In genomic region chr6:86823824-86824223, GRCm38 (mm10) we compare ENCODE assay signal across 10 mouse cellular contexts. TPM values are rescaled to one million over a fixed set of nuclear protein-coding genes. Genes with fewer than 3 reads are reported as not detected.
DNase-seq lines count a peak whose midpoint lies in the region; ATAC-seq and TF ChIP-seq lines count a peak whose summit lies in the region.
"Had no signal": no experiment of that assay in that cellular context is flagged by ENCODE, and none has a peak within 500 bp of the region (broad histone marks: within the 10 kb centered on the region; RNA-seq: fewer than 3 reads in every experiment).

No protein-coding gene starts in this region.

- no peak for TF ChIP-seq POLR2A in kidney, adult 2 months (IDR thresholded peaks at IDR 0.05; ENCODE audit: low read depth, low read length)

- no peak for ATAC-seq in kidney, embryonic 15.5 days (replicated peaks; ENCODE audit: low FRiP score)
- ATAC-seq in inflammation-experienced regulatory T-cells, adult 6 months: no peak
- no peak for ATAC-seq in midbrain, embryonic 16.5 days

- peaks cover 17% of the 10 kb centered on the region for H3K4me1 ChIP-seq in kidney, embryonic 15.5 days
- H3K4me1 ChIP-seq in kidney, adult 2 months (ENCODE audit: control insufficient read depth, insufficient read depth, low read length): peaks cover 5% of the 10 kb centered on the region; the same call in 1 of the 2 replicates
- H3K4me1 ChIP-seq in midbrain, embryonic 16.5 days (ENCODE audit: control insufficient read depth, insufficient read depth, low read length): no peaks in the 10 kb centered on the region; the same call in 1 of the 2 replicates

- no peaks in the 10 kb centered on the region for H3K9me3 ChIP-seq in kidney, embryonic 15.5 days (replicated peaks)
- H3K9me3 ChIP-seq in midbrain, embryonic 16.5 days (replicated peaks; ENCODE audit: control insufficient read depth, low read length, poor library complexity, severe bottlenecking): no peaks in the 10 kb centered on the region
- H3K9me3 ChIP-seq: G1E; limb, embryonic 12.5 days had no signal

- no peaks in the 10 kb centered on the region for H3K36me3 ChIP-seq in kidney, embryonic 15.5 days
- H3K36me3 ChIP-seq in kidney, adult 2 months (ENCODE audit: control insufficient read depth, insufficient read depth, low read length): no peaks in the 10 kb centered on the region
- H3K36me3 ChIP-seq in midbrain, embryonic 16.5 days (ENCODE audit: control insufficient read depth, insufficient read depth, low read length): no peaks in the 10 kb centered on the region
- H3K36me3 ChIP-seq: G1E; limb, embryonic 12.5 days had no signal

- peak; percentile 45 for DNase-seq in kidney, adult 11 months
- peak; percentile 50 for DNase-seq in cerebellum, adult 9-11 months
- peak; percentile 68 for DNase-seq in kidney, adult 2 months
- DNase-seq in naive thymus-derived CD4-positive, alpha-beta T cell, adult 2 months (ENCODE audit: low read depth): peak; percentile 42
- DNase-seq in left cerebral cortex, adult 9 months (ENCODE audit: low spot score in 2 of 2): no peak

- H3K9ac ChIP-seq in kidney, embryonic 15.5 days: no peak overlapping the region
- H3K9ac ChIP-seq in midbrain, embryonic 16.5 days (ENCODE audit: low read depth, low read length): no peak overlapping the region
- H3K9ac ChIP-seq: limb, embryonic 12.5 days had no signal

- no peak overlapping the region for H3K27ac ChIP-seq in kidney, embryonic 15.5 days
- no peak overlapping the region for H3K27ac ChIP-seq in kidney, adult 2 months (ENCODE audit: insufficient read depth, low read depth, low read length)
- H3K27ac ChIP-seq in midbrain, embryonic 16.5 days (ENCODE audit: low read length): no peak overlapping the region
- H3K27ac ChIP-seq: limb, embryonic 12.5 days had no signal

- H3K4me3 ChIP-seq in kidney, embryonic 15.5 days (replicated peaks): no peak overlapping the region
- H3K4me3 ChIP-seq in kidney, adult 2 months (ENCODE audit: insufficient read depth, low read depth, low read length): no peak overlapping the region
- H3K4me3 ChIP-seq in midbrain, embryonic 16.5 days (ENCODE audit: low read depth, low read length): no peak overlapping the region
- H3K4me3 ChIP-seq: limb, embryonic 12.5 days had no signal

- H3K4me2 ChIP-seq in kidney, embryonic 15.5 days: no peak overlapping the region
- no peak overlapping the region for H3K4me2 ChIP-seq in midbrain, embryonic 16.5 days (ENCODE audit: low read length)

- TF ChIP-seq CTCF in kidney, adult 2 months (conservative IDR thresholded peaks at IDR 0.05; ENCODE audit: insufficient read depth, insufficient read length, low read depth, low read length): no peak

- H3K27me3 ChIP-seq in kidney, embryonic 15.5 days: no peaks in the 10 kb centered on the region
- no peaks in the 10 kb centered on the region for H3K27me3 ChIP-seq in kidney, adult 2 months (replicated peaks; ENCODE audit: control insufficient read depth, insufficient read depth, low read length)
- H3K27me3 ChIP-seq in midbrain, embryonic 16.5 days (ENCODE audit: control insufficient read depth, insufficient read depth, low read depth, low read length): no peaks in the 10 kb centered on the region

- WGBS in kidney, embryonic 15.5 days: 43% methylated on average over 10 of the region's 10 CpGs
- WGBS in kidney, adult 2 months: 48% methylated on average over 10 of the region's 10 CpGs
- 43% methylated on average over 10 of the region's 10 CpGs for WGBS in midbrain, embryonic 16.5 days

RNA-seq across cellular contexts. Expression of gene Aak1, which starts 25.5 kb away (rescaled TPM):
- polyA plus RNA-seq in kidney, embryonic 15.5 days (2015; fragmentation: Nextera tagmentation; extraction: Ambion mirVana): 12.1 and 13.5 TPM in 2 replicates
- polyA plus RNA-seq in kidney, adult 2 months (2012; rRNA removed): 28.9 and 30.6 TPM in 2 replicates
- polyA plus RNA-seq in inflammation-experienced regulatory T-cells, adult 6 months (2017; shearing (Covaris generic)): 10 to 100 TPM; 23.9 to 27.8 (median 24.9) TPM
- polyA plus RNA-seq in midbrain, embryonic 16.5 days (2015; fragmentation: Nextera tagmentation; extraction: Ambion mirVana): 44.6 and 47.8 TPM in 2 replicates

RNA-seq across cellular contexts. Expression of gene Anxa4, which starts 30.4 kb away (rescaled TPM):
- polyA plus RNA-seq in kidney, embryonic 15.5 days (2015; fragmentation: Nextera tagmentation; extraction: Ambion mirVana): 40.0 and 43.8 TPM in 2 replicates
- polyA plus RNA-seq in kidney, adult 2 months (2012; rRNA removed): 57.2 and 68.8 TPM in 2 replicates
- polyA plus RNA-seq in inflammation-experienced regulatory T-cells, adult 6 months (2017; shearing (Covaris generic)): 10 to 100 TPM; 15.8 to 42.3 (median 20.4) TPM
- 4.6 TPM in 2 replicates for polyA plus RNA-seq in midbrain, embryonic 16.5 days (2015; fragmentation: Nextera tagmentation; extraction: Ambion mirVana)

Comparison
In these comparisons a context has a peak if more than half of its experiments do, and no peak if none do; other contexts are left out.
1. DNase-seq: peak in kidney, adult 11 months (single experiment), cerebellum, adult 9-11 months (single experiment), kidney, adult 2 months (single experiment) and naive thymus-derived CD4-positive, alpha-beta T cell, adult 2 months (single experiment); none in left cerebral cortex, adult 9 months (0 of 2).